Mouse (Mus musculus): ENCODE results near the gene Nmnat3.

The Nmnat3 gene

DNA sequence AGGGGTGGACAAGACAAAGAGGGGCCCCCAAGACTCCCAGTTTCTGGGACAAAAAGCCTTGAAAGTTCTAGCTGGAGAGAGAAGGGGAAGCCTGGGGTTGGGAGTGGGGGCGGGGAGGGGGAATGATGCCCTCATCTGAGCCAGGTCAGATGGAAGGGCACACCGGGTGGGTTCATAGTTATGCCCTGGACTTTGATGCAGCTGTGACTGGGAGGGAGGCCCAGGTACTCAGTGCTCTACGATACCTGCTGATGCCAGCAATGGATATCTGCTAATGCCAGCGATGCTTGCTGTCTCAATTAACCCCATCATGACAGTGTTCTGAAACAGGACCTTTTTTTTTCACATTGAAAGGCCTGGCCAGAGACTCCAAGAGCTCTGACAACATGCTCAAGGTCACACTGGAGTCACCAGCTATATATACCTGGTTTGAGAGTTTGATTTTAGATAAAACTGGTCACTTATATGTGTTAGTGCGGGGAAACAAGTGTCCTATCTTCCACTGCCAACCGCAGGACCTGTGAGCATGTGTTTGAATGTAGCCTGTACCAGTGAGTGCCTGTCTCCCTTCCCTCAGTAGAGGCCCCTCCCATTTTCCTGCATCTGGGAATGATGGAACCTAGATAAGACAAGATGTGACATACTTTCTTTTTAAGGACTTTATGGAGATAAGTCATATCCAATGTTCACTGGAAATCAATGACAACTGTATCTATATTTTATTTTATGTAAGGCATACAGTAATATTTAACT, 25.6 kb downstream of the Nmnat3 start:
- no peak for DNase-seq

DNA sequence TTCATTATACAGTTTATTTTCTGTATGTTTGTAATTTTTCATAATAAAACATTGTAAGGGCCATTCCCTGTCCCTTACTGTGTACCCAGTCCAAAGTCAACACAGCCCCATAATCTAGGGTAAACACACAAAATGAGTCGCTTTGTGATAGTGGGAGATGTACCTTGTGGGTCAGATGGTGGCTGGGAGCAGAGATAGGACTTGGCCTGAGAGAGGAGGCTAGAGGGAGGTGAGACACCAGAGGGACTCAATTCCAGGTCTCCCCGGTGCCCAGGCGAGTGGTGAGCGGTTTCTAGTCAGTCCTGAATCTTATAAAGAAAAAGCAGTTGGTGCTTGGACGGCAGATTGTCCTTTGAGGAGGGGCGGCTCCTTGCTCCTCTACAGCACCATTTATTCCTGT, 26.4 kb downstream of the Nmnat3 start:
- no peak for DNase-seq

DNA sequence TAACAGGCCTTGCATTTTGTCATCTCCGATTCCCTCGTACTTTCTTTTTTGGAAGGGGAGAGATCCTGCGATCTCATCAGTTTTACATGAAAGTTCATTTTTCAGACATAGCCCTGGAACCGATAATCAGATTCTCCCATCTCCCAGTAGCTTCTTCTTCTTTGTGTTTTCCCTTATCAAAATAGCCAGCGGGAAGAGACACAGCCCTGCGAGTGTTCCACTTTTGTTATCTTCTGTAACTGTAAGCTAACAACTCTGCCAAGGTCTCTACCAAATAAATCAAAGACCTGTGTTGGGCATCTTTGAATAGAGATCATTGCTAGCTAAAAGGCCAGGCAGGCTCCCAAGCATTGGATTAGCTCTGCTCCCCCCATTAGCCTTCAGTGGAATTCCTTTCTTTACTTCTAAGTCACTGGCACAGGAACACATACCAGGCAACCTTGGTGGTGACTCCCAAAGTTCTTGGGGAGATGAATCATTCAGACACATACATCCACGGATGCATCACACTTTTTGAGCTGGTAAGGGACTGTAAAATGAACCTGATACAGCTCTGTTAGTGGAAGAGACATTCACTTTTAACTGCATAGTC, 26.9 kb downstream of the Nmnat3 start:
- DNase-seq: no peak

DNA sequence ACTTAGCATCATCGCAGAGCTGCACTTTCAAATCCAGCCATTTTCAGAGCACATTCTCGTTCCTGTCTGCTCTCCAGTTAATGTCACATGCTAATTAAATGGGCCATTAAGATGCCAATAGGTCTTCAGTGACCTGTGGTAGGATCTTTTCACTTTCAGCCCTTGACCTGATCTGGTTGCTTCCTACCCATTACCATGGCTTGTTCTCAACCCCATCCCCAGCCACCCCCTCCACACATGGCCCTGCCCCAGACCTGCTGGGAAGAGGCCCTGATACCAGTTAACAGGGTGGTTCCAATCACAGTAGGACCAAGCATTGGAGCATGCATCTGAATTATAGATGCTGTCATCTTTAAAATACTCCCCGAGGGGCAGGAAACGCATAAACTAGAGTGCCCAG, 30.7 kb downstream of the Nmnat3 start:
- DNase-seq: no peak

DNA sequence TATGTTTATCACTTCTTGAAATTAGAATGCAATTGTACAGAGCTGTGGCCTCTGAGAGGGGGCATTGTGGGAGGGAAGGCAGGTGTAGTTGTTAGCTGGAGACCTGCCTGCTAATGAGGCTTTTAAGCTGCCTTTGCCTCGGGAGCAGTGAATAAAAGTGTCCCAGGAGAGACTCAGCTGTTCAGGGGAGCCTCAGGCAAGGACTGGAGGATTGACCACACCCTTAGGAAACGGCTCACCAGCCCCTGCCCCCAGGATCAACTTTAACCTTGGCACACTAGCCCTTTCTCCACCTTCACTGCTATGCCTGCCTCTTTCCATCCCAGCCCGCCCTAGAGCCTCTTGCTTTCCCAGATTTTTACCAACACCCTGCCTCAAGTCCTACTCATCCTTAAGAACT, 31.6 kb downstream of the Nmnat3 start:
- no peak for DNase-seq

DNA sequence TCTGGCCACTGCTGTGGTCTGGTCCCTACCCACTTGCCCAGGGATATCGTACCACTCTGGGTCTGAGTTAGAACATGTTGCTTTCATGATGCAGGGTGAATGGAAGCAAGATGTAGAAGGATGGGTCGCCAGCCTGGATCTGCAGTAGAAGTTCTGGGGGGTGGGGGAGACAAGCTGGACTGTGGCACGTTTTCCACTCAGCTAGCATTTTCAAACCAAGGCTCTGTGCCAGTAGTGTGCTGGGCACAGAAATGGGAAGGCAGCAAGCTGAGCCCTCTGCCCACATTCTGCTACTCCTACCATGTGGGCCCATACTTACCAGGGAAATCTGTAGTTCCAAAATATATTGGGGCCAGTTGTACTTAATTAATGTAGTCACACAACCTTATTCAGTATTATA, 33.5 kb downstream of the Nmnat3 start:
- DNase-seq: peak in 1 of 2 experiments; percentile 29

DNA sequence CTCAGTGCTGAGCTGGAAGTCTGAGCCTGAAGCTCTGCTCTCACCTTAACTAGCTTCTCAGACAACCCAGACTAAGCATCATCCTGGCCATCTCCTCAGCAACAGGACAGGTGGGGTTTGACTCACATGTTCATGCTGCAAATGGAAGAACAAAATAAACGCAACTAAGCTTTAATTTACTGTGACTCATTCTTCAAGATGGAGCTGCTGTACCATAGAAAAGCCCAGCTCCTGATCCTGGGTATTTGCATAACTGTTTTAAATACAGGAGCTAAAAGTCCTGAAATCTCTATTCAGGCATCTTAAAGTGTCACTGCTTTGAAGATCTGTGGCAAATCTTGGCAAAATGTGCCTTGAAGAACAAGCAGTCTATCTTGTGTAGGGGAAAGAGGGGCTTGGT, 38.9 kb downstream of the Nmnat3 start:
- no peak for DNase-seq

DNA sequence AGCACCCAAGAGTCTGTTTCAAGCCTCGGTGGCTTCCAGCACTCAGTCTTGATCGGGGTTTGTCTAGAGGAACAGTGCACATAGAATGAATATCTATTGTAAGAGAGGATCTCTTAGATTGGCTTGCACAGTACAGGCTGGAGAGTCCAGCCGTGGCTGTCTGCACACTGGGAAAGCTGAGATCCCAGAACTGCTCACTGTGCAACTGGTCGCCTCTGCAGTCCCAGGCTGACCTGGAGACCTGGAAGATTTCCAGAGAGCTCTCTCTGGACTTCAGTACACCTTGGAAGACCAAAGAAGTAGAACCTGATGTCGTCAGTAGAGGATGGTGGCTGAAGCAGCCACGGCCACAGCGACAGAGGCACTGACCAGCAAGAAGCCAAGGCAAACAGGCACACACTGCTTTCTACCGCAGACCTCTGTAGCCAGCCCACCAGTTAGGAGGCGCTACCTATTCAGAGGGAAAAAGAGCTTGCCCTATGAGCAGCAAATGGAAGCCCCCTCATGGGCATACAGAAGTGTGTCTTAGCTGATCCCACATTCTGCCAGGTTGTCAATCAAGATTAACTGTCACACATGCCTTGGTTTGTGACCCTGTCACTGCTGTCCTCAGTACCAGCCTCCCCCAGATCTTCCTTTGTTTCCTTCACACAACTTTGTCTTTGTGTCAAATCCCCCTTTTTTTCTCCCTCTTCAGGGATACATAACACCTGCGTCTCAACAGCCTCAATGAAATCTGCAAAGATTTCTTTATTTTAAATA, 41.4 kb downstream of the Nmnat3 start:
- DNase-seq: no peak

DNA sequence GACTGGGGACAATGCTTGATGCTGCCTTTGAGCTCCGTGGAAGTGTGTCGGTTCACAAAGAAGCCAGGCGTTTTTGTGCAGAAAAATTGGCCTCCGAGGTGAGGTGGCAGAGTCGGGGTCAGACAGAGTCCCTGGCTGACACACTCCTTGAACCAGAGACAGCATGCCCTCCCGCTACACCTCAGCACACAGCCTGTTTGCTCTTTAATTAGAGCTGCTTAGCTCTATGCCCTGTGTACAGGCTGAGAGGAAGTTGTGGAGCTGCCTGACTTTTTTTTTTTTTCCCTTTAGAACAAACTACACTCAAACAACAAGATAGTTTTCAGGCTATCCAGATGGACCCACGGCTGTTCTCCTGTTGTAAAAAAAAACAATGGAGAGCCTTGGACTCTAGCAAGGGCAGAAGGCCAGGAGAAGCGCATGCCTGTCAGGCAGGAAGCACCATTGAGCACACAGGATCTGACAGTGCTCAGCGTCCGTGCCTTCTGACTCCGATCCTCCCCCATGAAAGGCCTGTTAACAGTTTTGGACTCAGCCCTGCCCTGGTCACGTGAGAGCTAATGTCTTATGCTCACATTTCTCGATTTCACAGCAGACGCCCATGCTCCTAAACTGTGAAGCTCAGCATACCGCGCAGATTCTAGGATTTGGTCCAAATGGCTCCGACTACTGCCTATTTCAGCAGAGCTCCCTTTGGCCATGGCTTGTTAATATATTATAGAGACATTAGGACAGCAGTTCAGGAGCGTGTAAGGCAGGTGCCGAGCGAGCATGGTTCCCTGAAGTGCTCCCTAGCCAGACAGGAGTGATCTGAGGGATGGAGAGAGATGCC, 42.3 kb downstream of the Nmnat3 start:
- DNase-seq: peak; percentile 69 to 74

DNA sequence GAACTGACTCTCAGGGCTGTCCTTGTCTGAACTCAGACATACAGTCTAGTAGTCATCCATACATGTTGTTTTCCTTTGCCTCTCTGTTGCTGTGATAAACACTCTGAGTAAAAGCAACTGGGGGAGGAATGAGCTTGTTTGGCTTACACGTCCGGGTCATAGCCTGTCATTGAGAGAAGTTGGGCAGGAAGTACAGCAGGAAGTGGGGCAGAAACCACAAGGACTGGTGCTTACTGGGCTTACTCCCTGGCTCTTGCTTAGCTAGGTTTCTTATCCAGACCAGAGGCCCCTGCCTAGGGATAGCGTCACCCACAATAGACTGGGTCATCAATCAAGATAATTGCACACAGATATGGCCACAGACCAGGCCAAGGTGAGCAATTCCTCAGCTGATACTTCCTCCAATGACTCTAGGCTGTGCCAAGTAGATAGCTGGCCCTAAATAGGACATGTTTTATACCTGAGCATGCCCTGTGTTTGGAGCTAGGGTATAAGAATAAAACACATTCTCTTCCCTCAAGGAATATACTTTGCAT, 46.1 kb downstream of the Nmnat3 start:
- DNase-seq: no peak

DNA sequence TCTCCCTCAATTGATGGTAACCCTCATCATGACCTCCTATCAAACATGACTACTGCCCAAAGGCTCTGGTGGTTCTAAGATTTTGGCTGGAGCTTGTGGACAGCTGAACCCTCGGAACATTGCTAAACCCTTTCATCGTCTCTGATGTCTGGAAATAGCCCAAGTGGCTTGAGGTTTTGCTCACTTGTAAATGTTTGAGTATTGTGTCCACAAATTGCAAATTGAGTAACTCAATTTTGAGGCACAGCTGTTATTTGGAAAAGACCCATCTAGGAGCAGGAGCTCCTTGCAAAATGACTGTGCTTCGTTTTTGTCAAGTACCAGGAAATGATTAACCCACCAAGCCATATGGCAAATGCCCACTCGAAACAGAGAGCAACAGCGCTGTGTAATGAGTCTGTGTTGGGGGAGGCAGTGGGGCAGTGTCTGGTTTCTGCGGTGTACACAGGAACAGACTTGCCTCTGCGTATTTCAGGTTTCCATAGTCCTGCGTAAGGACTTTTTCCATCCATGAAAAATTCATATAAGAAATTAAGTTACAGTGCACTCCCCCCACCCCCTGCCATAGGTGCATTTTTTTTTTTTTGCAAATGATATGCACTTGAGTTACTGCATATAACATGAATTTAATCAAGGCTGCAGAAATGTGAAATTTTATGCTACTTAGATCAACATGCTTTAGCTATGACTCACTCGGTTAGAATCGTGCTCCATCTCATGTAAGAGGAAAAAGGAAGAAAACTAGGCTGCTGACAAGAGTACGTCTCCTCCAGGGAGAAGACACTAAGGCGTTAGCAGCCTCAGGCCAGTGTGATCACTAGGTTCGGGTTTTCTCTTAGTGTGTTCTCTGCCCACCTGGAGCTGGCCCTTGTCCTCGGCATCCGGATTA, 50.9 kb downstream of the Nmnat3 start:
- no peak for DNase-seq

DNA sequence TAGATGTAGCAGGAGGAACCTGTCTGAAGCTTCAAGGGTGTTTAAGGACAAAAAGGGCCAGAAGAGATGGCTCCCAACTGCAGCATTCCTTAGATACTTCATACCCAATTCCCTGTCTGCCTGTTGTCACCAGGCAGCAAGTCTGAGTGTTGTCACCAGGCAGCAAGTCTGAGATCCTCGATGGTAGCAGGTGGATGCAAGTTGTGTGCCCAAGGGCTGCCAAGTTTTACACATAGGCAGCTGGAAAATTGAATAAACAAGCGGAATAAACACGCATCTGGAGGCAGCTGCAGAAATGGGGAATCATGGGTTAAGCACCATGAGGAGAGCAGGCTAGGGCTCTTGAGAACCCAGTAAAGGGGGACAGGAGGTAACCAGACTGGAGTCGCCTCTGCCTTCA, 52.7 kb downstream of the Nmnat3 start:
- no peak for DNase-seq

DNA sequence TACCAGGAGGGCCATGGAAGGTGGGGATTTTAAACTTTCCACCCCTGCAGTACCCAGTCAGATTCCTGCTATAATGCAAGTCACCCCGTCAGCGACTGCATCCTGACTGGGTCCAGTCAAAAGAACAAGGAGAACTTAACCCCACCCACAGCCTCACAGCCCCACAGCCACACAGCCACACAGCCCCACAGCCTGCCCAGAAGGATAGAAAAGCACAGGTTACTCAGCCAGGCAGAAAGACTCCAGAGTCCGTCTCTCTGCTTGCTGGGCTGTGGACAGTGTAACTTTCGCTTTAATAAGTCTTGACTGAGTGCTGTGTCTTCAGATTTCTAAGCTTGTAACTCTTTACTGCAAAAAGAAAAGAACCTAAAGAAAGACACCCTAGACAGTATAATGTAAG, 53.2 kb downstream of the Nmnat3 start:
- DNase-seq: no peak

DNA sequence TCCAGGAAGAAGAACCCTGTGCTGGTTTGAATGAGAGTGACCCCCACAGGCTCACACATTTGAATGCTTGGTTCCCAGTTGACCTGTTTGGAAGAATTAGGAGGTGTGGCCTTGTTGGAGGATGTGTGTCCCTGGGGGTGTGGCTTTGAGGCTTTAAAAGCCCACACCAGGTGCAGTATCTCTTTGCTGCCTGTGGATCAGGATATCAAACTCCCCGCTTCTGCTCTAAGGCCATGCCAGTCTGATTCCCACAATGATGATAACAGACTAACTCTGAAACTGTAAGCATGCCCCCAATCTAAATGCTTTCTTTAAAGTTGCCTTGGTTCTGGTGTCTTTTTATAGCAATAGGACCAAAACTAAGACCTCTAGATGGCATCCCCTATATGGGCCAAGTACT, 58.6 kb downstream of the Nmnat3 start:
- no peak for DNase-seq

DNA sequence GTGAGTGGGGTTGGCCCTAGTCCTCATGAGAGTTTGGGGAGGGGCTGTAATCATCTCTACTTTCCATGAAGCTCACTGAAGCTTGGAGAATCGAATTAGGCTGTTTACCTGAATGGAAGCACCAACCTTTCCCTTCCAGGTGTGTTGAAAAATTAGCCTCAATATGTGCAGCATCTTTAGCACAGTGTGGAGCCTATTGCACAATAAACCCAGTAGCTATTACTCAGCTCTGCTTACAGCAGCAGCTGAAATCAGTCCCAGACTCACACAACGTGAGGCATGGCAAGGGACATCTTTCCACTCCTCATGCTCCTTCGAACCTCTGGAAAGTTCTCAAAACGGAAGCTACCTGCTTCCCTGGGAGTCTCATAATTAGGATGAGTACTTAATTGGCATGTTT, 59.0 kb downstream of the Nmnat3 start:
- no peak for DNase-seq

DNA sequence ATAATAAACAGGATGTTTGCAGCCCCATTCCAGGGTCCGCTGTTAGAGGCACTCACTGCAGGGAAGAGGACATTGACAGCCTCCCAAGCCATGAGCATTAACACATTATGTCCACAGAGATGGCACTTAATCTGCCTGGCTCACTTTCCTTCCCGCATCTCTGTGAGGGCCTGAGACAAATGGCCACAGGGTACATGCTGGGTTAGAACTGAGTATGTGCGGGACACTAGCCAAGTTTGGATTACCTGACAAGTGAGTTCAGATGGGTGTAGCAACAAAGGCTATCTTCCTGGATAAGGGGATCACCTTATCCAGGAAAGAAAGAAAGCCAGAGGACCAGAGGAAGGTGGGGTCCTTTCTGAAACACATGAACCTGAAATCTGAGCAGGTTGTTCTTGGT, 59.8 kb downstream of the Nmnat3 start:
- peak in 1 of 2 experiments; percentile 10 for DNase-seq

DNA sequence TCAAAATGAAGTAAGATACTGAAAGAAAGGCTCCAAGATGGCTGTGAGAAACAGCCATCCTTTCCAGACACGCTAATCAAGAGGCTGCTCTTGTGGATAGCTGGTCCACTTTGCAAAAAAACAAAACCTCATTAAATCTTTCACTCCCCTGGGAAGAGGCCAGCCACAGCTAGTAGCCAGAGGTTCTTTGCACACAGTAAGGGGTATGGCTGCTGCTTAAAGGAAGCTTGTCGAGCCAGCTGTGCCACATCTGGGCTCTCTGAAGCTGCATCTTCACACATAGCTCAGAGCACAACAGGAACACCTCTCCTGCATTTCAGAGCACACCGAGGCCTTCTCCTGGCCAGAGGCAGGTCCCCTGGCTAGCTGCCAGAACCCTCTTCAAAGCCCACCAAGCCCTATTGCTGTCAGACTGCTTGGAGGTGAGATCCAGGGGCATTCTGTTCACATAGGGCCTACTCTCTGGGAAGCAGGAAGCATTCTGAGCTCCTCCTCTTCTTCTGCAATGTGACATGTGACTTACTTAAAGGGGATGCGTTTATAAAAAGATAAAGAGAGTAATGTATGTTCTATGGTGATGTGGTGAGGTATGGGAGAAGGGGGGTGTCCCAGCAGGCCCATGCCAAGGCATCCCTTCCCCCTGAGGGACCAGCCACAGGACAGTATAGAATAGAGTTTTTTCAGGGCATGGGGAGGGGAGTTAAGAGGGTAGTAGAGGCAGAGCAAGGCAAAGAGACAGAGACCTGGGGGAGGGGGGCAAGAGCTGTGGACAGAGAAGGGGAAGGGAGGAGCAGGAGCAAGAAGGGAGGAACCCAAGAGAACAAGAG, 63.3 kb downstream of the Nmnat3 start:
- no peak for DNase-seq

DNA sequence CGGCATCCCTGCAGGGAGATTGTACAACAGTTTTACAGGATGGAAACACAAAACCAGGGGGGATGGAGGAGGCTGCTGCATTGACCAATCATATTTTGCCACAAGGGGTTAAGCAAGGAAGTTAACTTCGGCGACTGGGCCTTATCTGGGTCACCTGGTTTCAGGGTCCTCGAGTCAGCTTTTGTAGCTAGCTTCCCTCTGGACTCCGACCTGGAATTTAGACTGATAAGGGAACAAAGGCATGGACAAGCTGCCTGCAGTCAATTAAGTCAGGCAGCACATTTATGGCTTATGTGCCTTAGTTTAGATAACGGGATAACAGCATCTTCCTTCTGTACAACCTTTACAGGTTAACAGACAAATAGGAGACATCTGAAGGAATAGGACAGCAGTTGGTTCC, 65.1 kb downstream of the Nmnat3 start:
- DNase-seq: no peak

DNA sequence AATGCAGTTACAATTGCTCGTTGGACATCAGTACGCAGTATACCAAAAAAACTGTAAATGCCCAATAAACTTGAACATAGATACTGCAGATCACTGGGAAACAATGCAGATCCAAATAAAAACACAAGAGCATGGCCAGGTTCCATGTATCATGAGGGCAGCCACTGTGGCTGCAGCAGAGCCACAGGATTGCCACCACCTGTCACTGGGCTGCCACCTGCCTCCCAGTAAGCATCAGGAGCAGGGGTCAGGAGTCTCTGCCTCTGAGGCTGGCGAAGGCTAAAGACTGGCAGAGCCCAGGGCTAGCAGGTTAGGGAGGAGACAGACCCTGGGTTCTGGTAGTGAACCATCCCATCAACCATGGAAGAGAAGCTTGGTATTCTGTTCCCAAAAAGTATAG, 67.7 kb downstream of the Nmnat3 start:
- peak; percentile 27 to 43 for DNase-seq

DNA sequence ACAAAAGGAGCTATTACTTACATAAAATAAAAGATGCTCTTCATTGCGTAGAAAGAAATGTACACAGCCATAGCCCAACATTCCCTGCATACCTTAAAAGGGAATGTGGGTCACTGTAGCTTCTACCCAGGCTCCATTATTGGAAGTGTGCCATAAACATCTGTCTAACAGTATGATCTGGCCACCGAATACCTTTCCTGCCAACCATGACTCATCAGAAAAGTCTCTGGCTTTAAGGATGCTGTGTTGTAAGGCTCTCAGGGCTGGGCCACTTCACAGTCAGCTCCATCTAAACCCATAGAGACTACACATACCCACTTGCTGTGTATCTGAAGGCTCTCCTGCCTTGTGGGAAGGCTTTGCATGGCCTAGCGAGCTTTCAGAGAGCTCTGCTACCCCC, 73.8 kb downstream of the Nmnat3 start:
- no peak for DNase-seq

DNA sequence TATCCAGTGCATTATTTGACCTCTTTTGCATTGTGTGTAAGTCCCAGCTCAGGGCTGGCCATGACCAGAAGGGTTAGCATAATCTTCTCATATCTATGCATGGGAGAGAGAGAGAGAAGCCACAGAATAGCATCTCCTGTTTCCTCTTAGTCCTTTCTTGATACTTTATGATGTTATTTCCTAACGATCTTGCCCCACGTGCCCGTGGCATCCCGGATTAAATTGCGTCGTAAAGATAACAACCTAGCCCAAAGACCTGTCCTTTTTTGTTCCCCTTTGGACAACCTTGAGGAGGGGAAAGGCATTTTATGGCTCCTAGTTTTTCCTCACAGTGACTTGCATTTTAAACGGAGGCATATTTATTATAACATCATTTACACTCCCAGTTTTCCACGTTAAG, 78.8 kb downstream of the Nmnat3 start:
- no peak for DNase-seq

Measured in cerebellum, postnatal 25 days (tissue).